Mouse (Mus musculus): ENCODE measurements around the gene Agt. TPM values are rescaled to one million over a fixed set of nuclear protein-coding genes. Genes with fewer than 3 reads are reported as not detected.

The Agt gene
- total RNA-seq, 4 experiments from 2014 or later = 22.3 to 34.0 (median 30.1) TPM

DNA sequence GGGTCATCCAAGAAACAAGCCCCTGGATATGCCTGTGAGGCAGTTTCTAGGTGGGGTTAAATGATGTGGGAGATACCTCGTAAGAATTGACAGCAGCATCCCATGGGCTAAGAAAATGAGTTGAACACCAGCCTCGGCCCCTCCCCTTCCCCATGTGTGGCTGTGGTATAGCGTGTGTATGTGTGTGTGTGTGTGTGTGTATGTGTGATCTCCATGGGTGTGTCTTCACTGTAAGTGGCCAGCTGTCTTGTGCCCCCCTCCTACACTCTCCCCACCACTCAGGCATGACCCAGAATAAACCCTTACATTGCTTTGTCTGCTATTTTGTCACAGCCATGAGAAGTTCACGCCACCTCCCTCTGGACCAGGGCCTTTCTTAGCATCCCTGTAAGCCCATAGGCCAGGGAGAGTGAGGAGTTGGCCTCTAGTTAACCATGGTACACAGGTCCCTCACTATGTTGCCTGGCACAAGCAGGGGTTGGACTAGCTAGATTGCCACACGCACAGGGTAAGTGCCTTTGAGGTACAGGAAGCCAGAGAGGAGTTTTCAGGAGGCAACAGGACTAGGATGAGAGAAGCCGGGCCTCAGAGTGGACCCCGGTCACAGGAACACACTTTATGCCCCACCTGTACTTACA is 14.3 kb downstream of the Agt start:
- DNase-seq (ENCODE audit: low spot score in 2 of 2) = no peak

DNA sequence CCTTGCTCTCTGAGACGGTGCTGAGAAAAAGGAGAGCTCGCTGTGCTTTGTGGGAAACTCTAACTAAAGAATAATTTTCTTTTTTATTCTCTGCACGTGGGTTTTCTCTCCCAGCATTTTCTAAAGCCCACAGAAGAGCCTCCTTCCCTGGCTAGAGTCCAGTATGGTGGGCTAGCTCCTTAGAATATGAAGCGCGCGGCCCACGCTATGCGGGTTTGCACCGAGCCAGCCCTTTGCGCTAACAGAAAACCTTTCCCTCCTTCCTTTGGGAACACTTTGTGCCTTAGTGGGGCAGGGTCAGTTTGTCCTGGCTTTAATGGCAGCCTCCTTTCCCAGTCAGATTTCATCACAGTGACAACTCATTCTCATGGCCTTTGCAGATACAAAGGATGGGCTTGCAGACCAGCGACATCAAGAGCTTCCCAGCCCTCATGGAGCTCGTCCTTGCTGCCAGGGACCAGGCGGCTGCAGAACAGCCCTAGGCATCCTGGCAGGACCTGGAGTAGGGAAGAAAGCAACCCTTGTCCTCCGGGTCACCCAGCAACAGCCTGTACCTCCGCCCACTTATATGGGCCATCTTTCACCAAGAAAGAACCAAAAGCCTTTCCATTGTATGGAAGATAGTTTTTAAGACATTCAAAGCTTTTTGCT is 18.4 kb downstream of the Agt start:
- no peak for DNase-seq (ENCODE audit: low spot score in 2 of 2)

DNA sequence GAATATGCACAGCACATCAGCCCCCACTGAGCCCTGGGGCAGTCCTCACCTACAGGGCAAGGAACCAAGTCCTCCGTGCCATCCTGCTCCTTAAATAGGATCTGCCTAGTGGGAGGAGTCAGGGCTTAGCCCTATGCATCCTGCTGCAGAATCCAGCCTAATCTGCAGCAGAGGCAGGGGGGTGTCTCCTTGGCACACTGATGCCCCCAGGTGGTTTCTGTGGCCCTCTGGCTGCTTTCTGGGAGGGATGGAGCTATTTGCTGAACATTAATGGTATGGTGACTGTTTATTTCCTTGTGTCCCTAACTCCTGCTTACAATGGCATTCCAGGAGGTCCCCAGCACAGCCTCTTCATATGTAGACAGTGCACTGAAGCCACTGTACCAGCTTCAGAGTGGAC is 21.3 kb downstream of the Agt start:
- DNase-seq (ENCODE audit: low spot score in 2 of 2) = no peak

DNA sequence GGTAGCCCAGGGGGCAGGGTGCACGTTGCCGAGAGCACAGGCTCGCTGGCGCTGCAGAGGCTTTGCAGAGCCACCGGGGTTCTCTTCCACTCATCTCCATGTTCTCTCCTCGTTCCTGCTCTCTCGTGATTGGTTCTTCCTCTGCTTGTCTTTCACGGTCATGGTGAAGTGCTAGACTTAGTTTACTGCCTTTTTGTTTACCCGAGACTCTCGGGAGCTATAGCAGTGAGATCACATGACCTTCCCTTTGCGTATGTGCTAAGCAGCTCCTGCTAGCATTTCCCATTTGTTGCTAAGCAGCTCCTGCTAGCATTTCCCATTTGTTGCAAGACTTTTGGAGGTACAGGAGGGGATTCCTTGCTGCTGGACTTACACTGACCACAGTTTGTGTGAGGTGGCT is 22.2 kb downstream of the Agt start:
- DNase-seq (ENCODE audit: low spot score in 2 of 2) = no peak

DNA sequence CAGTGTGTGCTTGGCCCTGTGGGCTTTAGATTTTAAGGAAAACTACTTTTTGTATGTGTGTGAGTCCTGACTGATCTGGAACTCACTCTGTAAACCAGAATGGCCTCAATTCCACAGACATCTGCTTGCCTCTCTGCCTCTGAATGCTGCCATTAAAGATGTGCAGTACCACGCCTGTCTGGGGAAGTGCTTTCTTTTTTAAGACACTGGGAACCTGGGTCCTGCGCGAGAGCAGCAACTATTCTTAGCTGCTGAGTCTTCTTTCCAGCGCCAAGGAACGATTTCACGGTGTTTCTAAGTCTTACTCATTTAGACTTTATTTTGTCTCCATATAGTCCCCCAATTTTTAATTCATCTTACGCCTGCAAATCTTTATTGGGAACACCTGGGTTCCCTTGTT is 22.7 kb downstream of the Agt start:
- DNase-seq (ENCODE audit: low spot score in 2 of 2) = no peak

DNA sequence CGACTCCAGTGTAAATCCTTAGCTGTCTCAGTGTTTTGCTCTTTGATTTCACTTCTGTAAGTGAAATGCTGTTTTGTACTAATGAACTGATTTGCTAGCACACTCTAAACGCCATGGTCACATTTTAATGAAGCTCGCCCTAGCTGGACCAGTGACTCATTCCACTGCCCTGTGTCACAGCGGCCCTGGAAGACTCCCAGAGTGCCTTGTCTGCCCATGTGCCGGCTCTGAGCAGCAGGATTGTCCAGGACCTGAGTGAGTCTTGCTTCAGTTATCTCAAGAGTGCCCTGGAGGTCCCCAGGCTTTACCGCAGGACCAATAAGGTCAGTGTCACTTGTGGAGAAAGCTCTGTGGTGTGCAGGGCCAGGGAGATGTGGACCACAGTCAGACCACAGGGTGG is 23.1 kb downstream of the Agt start:
- no peak for DNase-seq (ENCODE audit: low spot score in 2 of 2)

DNA sequence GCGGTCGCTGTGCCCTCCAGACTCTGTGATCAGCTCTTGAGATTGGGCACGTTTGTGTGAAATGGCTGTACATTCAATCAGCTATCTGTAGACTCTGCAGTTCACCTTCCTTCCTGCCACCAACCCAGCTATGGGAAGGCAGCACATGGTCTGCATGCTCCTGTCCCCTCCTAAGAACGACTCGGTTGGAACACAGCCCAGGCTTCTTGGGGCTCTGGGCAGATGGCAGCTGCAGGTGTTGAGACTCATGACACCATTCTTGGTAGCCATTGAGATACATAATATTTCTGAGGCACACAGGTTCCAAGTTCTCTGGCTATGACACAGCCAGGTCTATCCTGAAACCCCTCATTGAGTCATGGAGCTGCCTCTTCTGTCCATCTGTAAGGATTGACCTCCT is 26.2 kb downstream of the Agt start:
- DNase-seq (ENCODE audit: low spot score in 2 of 2) = no peak

DNA sequence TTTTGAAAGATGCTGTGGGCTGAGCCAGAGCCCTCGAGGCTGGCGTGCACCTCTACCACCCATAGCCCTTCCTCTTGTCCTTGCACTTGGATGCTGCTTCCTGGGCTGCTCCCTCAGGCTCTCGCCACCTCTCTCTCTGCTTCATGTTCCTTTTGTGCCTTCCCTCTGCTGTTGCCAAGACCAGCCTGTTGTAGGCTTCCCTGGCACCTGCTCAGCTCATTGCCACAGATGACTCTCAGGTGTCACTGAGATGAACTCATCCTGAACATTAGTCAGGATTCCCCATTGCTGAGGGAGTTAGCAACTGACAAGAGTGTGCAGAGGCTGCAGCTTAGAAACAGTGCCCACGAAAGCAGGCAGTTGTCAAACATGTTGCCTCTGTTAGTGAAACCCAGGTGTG is 27.5 kb downstream of the Agt start:
- DNase-seq (ENCODE audit: low spot score in 2 of 2) = no peak

DNA sequence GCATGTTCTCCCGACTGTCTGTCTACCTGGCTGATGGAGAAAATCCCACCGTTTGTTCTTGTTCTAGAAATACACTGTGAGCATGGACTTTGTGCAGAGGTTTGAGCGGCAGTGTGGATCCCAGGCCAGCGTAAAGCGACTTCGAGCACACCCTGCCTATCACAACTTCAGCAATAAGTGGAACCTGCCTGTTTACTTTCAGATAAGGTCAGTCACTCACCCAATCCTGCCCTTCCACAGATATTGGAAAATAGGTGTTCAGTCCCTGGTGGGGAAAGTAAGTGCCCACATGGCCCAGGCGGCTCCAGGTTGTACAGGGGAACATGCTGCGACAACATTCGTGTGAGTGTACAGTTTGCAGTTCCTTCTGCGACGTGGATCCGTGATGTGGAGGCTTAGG is 28.6 kb downstream of the Agt start:
- no peak for DNase-seq (ENCODE audit: low spot score in 2 of 2)

DNA sequence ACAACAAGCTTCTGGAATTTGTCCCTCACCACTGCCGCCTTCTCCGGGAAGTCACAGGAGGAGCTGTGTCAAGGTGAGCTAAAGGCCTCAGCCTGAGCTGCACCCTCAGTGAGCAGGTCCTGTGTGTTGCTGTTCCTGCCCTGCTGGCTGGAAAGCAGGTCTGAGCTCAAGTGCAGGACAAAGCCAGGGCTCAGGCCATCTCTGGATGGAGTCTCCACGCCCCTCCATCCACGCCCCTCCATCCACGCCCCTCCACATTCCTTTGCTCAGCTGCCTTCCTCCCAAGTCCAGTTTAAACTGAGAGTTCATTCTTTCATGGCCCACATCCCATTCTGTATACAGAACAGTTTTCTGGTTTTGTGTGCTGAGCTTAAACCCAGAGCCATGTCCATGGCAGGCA is 34.1 kb downstream of the Agt start:
- no peak for DNase-seq (ENCODE audit: low spot score in 2 of 2)

DNA sequence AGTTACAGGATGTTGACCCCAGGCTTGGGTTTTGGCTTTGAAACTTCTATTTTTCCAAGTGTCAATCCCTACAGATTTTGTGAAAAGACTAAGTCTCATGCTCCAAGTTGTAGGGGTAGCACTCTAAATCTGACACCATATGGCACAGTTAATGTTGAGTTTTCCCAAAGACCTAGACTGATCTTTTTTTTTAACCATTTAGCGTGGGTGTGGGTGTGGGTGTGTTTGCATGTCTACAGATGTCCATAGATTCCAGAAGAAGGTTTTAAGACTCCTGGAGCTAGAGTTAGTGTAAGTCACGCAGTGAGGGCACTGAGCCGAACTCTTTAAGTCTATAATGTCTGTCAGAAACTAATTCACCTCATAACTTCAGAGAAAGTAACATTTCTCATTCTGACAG is 36.9 kb downstream of the Agt start:
- no peak for DNase-seq (ENCODE audit: low spot score in 2 of 2)

DNA sequence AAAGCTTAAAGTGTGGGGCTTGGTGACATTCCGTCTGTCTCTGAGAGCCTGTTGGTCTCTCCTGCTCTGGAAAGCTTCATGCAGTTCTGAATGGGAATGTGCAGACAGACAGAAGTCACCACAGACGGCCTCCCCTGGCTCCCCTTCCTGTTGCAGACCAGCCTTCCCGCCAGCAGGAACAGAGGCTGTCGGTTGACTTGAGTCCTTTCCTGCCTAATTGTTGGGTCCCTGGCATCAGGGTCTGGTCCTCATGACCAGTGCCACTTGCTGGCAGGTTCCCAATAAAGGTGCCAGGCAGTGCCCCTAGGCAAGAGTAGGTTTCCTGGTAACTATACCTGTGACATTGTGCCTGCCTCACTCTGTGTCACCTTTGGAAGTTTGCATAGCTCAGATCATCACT is 38.5 kb downstream of the Agt start:
- DNase-seq (ENCODE audit: low spot score in 2 of 2) = no peak

DNA sequence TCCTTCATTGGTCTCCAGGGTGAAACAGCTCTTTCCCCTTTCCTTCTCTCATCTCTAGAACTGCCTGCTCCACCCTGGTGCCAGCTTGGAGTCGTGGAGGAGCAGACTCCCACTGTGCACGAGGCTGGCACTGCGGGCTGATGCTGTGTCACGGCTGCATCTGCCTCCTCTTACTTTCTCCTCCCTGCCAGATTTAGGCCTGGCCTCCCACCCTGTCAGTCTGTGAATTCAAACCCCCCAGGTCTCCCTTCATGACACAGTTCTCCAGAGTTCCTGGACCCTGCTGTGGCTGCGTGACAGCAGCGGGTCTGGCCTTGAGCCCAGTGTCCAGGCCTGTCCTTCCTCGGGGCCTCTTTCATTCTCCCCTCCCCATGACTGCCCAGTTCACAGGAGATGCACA is 39.0 kb downstream of the Agt start:
- DNase-seq (ENCODE audit: low spot score in 2 of 2) = no peak

DNA sequence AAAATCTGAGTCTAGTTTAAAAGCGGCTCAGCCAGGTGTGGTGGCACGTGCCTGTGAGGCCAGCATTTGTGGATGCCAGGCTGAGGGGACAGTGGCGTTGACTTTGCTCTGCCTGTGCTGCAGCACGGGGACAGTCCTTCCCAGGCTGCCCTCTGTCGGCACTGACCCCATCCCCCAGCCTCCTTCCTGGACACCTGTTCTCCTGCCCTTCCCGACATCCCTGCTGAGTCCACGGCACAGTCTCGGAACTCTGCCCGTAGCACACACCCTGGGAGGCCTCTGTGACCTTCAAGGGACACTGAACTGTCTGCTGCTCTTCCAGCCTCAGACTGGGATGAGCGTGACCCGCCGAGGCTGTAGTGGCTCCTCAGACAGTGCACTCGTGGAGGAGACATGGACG is 39.4 kb downstream of the Agt start:
- DNase-seq (ENCODE audit: low spot score in 2 of 2) = no peak

DNA sequence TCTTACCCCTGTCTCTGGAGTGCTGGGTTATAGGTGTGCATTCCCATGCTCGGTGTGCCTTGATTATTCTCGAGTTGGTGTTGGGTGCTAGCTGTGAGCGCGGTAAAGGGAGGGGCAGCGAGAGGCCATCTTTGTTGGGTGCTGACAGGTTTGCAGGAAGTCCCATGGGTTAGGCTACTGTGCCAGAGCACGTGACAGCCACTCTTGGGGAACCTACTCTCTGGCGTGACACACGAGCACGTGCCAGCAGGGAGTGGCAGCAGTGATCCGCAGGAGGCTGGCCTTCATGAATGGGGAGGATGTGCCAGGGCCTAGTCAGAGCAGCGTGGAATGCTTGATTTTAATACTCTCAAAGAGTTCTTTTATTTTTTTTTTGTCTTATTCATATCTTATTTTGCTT is 43.2 kb downstream of the Agt start:
- DNase-seq (ENCODE audit: low spot score in 2 of 2) = no peak

DNA sequence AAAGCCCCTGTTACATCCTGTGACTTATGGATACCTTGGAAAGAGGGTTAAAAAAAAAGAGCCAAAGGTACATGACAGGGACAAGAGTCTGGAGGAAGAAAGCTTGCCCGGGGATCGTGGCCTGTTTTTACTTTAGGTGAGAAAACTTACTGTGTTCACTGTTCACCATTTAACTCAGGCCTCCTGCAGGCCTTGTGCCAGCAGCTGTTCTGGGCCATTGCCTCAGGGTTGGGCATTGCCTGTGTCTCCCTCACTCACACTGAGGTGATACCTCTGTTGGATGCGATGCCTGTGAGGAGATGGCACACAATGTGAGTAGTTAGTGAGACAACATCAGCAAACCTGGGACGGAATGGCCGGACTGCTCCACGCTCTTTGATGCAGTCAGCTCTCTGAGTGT is 47.6 kb downstream of the Agt start:
- DNase-seq (ENCODE audit: low spot score in 2 of 2) = no peak

DNA sequence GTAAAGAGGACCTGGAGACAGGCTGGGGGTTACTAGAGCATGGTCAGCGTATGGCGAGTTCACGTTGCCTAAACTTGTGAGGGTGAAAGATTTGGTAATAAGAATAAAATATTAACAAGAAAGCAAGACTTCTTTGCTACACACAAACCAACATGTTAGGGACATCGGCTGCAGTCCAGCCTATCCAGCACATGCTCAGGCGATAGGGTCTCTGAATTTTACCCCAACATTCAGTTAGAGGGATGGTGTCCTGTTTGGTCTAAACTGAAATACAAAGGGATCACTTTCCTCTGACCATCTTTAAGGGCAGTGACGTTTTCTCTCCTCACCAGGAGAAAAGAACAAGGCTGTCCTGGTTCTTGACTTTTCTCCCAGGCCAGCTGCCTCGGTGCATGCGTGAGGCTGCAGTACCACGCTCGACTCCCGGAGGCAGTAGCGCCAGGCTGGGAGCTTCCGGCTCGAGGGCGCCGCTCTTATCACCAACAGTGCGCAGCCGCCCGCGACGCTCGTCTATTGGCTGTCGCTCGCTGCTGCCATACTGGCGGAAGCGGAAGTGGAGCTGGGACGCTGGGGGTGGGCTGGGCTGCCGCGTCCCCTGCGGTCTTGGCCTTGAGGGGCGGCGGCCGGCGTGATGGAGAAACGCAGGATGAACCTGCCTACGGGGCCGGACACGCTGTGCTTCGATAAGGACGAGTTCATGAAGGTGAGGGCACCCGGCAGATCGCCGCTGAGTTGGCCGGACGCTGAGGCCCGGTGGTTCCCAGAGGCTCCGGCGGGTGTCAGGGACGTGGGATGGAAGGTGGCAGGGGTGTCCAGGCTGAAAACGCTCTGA is 49.0 kb downstream of the Agt start, which contains the start of gene Cog2:
Gene Cog2 (plus strand): TSS at position 519 of the 832 bp plus-strand sequence.
- DNase-seq (ENCODE audit: low spot score in 2 of 2) = peak; percentile 84 to 89

DNA sequence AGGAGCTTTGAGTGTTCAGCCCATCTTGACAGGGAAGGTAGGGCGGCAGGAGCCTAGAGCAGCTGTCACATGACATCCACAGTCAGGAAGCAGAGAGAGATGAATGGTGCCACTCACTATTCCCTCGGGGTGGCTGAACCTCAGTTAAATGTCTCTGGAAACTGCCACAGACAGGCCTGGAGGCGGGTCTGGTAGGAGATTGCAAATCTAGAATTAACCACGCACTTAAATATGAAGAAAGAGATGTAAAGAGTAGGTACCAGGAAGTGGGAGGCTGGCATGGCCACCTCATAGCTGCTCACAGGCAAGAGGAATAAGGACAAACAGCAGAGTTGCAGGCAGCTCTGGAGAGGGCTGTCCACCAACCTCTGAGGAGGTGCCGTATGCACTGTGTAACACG is 52.4 kb downstream of the Agt start:
- DNase-seq (ENCODE audit: low spot score in 2 of 2) = no peak

DNA sequence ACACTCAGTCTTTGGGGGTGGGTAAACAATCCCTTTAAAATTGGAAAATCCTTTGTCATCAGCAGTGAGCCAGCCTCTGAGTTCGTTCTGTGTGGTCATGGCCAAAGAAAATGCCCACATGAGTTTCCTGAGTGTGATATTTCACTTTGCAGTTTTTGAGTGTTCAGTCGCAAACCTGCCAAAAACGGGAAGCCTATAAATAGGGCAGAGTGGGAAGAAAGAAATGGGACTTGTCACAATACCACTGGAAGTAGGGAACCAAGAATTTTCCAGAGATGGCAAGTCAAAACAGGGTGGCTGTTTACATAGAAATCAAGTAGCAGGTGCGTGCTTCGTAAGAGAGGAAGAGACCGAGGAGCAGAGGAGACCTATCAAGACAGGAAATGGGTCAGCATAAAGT is 53.0 kb downstream of the Agt start:
- DNase-seq (ENCODE audit: low spot score in 2 of 2) = no peak

DNA sequence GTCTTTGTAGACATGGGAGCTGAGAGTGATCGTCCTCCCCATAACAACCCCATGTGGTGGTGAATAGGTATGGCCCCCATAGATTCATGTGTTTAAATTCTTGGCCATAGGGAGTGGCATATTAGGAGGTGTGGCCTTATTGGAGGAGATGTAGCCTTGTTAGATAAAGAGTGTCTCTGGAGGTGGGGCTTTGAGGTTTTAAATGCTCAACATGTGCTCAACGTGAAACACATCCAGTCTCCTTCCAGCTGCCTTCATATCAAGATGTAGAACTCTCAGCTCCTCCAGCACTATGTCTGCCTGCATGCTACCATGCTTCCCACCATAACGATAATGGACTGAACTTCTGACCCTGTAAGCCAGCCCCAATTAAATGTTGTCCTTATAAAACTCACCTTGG is 53.5 kb downstream of the Agt start:
- DNase-seq (ENCODE audit: low spot score in 2 of 2) = no peak

DNA sequence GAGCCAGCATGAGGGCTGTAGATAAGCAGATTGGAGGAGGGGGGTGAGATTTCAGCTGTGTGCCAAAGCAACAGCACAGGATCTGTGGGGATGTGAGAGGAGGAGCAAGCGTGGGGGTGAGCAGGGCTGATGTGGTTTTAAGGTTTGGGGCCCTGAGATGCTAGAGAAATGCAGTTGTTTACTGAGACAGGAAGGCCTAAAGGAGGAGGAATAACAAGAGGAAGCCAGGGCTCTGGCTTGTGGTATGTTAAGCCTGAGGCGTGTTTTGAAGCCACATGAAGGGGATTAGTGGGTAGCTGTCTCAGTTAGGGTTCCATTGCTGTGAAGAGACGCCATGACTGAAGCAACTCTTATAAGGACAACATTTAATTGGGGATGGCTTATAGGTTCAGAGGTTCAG is 60.4 kb downstream of the Agt start:
- DNase-seq (ENCODE audit: low spot score in 2 of 2) = no peak

DNA sequence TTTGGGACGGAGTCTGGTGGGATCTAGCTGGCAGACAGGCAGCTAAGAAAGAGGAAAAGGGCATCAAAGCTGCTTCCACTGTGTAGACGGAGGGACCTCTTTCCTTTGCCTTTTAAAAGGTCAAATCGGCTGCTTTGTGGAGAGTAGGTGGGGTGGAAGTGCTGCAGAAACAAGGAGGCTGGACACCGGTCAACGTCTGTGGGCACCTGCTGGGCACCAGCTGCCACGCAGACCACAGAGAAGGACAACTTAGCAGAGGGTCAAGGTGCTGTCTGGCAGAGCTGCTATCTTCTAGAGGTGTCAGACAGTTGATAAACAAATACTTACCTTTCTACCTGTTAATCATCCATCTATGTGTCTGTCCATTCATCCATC is 61.2 kb downstream of the Agt start:
- no peak for DNase-seq (ENCODE audit: low spot score in 2 of 2)

Measured in layer of hippocampus, adult 8-10 months (tissue).